Mouse (Mus musculus) thymus, adult 2 months (tissue): ENCODE results near the gene Fam207a.

Experiments
- CTCF ChIP-seq: fragments of 200-500 bp; IDR thresholded peaks from 2 replicates; pipeline ENCODE4 v1.5.1; 2012; ENCODE audit warnings: mild to moderate bottlenecking, control low read depth, low read length, moderate library complexity, borderline replicate concordance; ENCODE audit not compliant: control insufficient read depth, poor library complexity, insufficient read depth; ENCODE audit errors: extremely low read depth
- POLR2A ChIP-seq: fragments of 200-500 bp; IDR thresholded peaks from 2 replicates; pipeline ENCODE4 v1.6.1; 2012; ENCODE audit warnings: mild to moderate bottlenecking, low read length, control low read depth, moderate library complexity; ENCODE audit not compliant: control insufficient read depth, poor library complexity, insufficient read depth; ENCODE audit errors: extremely low read depth

DNA sequence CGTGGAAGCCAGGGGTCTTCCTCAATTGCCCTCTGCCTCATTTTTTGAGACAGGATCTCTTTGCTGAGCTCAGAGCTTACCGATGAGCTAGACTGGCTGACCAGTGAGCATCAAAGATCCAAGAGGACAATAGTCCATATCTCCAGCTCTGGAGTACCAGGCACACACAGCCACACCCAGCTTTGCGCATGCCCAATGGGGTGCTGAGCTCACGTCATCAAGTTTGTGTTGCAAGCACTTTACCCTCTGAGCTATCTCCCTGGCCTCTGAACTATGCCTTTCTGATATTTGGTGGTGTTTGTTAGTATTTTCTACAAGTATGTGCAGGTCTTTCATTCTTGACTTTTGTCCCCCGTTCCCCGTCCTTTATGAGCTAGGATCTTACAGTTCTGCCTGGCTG is 13.0 kb upstream of the Fam207a start:
- TF ChIP-seq CTCF, result no peak
- no peak for TF ChIP-seq POLR2A
